Mouse (Mus musculus): Measurements from ENCODE around the gene Tepsin.

The Tepsin gene

GRCm38 (mm10) chr11:120110554-120110953 lies 12.0 kb upstream of the Tepsin start:
- no peak for DNase-seq (ENCODE audit: low spot score)

- no peak for DNase-seq (ENCODE audit: low spot score)
These were observed 11.2 kb upstream of the Tepsin start for GRCm38 (mm10) chr11:120109558-120110210.

- DNase-seq (ENCODE audit: low spot score), result no peak
These were observed 9.3 kb upstream of the Tepsin start for GRCm38 (mm10) chr11:120107796-120108195.

GRCm38 (mm10) chr11:120107026-120107425 lies 8.5 kb upstream of the Tepsin start:
- no peak for DNase-seq (ENCODE audit: low spot score)

- DNase-seq (ENCODE audit: low spot score), result peak; percentile 55
These were observed 5.0 kb upstream of the Tepsin start for GRCm38 (mm10) chr11:120103431-120103997.

GRCm38 (mm10) chr11:120101036-120101435 lies 2.5 kb upstream of the Tepsin start:
- DNase-seq (ENCODE audit: low spot score), result no peak

GRCm38 (mm10) chr11:120092817-120093591 lies 5.5 kb downstream of the Tepsin start:
- peak; percentile 60 for DNase-seq (ENCODE audit: low spot score)

- no peak for DNase-seq (ENCODE audit: low spot score)
These were observed 7.9 kb downstream of the Tepsin start for GRCm38 (mm10) chr11:120090661-120091060.

- DNase-seq (ENCODE audit: low spot score), result peak; percentile 97
These were observed 11.8 kb downstream of the Tepsin start, which contains the start of gene Cep131 for GRCm38 (mm10) chr11:120086702-120087152. Gene Cep131 (minus strand): TSS chr11:120086827.

GRCm38 (mm10) chr11:120085891-120086627 lies 12.5 kb downstream of the Tepsin start:
- DNase-seq (ENCODE audit: low spot score), result no peak

- no peak for DNase-seq (ENCODE audit: low spot score)
These were observed 18.2 kb downstream of the Tepsin start for GRCm38 (mm10) chr11:120080282-120080681.

GRCm38 (mm10) chr11:120076191-120076590 lies 22.3 kb downstream of the Tepsin start:
- peak; percentile 68 for DNase-seq (ENCODE audit: low spot score)

GRCm38 (mm10) chr11:120072986-120073647 lies 25.4 kb downstream of the Tepsin start:
- DNase-seq (ENCODE audit: low spot score), result no peak

GRCm38 (mm10) chr11:120071731-120072320 lies 26.7 kb downstream of the Tepsin start:
- DNase-seq (ENCODE audit: low spot score), result peak; percentile 25

- no peak for DNase-seq (ENCODE audit: low spot score)
These were observed 27.5 kb downstream of the Tepsin start for GRCm38 (mm10) chr11:120071065-120071464.

GRCm38 (mm10) chr11:120070286-120070930 lies 28.1 kb downstream of the Tepsin start:
- DNase-seq (ENCODE audit: low spot score), result no peak

GRCm38 (mm10) chr11:120069261-120069660 lies 29.3 kb downstream of the Tepsin start:
- DNase-seq (ENCODE audit: low spot score), result no peak

GRCm38 (mm10) chr11:120067834-120068233 lies 30.7 kb downstream of the Tepsin start:
- no peak for DNase-seq (ENCODE audit: low spot score)

- no peak for DNase-seq (ENCODE audit: low spot score)
These were observed 33.2 kb downstream of the Tepsin start for GRCm38 (mm10) chr11:120065291-120065690.

- no peak for DNase-seq (ENCODE audit: low spot score)
These were observed 33.9 kb downstream of the Tepsin start for GRCm38 (mm10) chr11:120064668-120065040.

Data from ovary, adult 18-20 months (tissue).